Mouse (Mus musculus) MEL-GATA-1-ER (cell line): ENCODE data around the gene Pigc.

Experiments used
- DNase-seq: peaks from one replicate; pipeline ENCODE4 v3.0.0-alpha.2; 2012; ENCODE audit warnings: low read depth; ENCODE audit errors: extremely low read depth

Pigc gene

DNA sequence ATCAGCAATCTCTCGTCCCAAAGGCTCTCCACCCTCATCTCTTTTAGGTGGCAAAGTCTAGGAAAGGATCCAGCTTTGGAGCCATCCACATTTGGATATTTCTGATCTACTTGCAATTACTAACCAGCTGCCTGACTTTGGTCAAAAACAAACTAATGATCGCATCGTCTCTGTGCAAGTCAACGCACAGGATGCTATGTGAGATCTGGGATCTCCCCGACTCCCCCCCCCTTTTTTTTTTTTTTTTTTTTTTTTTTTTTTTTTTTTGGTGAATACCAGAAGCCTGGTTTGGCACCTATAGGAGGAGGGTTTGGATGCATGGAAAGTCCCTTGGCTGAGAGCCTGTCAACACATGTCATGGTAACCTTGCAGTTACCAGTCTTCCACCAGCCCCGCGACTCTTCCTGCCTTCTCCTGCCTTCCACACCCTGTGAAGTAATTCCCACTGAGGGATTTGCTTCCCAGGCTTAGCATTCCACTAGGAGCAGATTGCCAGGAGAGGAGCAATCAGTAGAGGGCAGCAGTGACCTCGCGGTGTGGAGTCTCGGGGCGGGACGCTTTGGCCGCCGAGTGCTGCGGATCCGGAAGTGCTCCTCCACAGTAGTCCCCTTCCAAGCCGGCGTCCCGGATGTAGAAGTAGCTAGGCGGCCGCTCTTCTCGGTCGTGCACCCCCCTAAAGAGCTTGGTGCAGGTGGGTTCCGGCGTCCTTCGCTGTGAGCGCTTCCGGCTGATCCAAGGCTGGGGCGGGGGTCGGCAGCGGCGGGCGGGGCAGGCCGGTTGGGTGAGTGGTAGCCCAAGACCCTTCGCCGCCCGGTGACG, at the start of gene Pigc:
Gene Pigc (plus strand): TSS at position 598 of the 819 bp plus-strand sequence.
- peak; percentile 79 for DNase-seq

DNA sequence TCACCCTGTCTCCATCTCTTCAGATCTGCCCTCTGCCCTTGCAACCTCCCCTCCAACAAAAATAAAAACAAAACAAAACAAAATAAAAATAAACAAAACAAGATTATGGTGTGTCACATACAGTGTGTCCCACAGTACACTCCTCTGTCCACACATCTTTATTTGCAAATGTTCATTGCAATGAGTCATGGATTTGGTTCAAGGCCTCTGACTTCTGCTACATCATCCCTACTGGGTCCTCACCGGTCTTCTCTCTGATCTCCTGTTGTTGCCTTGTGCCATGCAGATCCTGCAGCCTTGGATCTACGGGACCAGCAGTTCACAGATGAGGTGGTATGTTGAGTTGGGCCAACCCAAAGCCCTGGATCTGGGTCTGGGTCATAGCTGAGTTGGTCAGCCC, 49.4 kb upstream of the Pigc start:
- no peak for DNase-seq

DNA sequence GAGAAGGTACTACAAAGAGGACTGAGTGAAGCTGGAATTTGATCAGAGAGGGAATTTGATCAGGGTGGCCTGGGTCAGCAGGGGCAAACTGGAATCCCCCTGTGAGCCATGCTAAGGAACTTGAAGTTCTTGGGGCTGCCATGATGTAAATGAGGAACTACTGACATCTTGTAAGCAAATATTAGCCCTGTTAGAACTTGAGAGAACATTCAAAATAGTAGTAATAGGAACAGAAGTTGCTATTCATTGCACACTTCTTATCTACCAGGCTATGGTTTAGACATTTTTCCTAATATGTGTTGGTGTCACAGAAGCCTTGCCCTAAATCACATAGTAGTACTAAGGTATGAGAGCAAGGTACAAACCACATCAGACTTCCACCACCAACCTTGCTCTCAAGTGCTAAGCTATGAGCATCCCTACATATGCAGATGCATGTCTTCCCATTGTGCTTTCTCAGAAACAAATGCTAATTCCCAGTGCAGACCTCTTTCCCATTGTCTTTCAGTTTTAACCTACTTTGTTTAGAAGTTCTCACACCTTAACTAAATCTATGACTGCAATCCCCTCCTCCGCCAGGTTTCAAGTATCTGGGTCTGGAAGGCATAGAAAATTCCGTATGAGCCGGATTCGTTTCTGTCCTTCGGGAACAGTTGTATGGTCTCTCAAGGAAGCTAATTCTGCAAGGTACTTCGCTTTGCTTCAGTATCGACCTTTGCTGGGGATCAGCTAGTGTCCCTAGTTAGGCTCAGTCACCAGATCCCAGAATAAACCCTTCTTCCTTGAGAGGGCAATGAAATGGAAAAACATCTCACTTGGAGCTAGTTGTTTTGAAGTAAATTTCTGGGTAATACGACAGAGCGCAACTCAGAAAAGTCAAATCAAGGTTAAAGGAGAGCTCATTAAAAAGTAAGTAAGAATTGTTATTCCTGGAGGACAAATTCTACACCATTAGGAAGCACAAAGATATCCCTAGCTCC, 48.2 kb upstream of the Pigc start:
- no peak for DNase-seq

DNA sequence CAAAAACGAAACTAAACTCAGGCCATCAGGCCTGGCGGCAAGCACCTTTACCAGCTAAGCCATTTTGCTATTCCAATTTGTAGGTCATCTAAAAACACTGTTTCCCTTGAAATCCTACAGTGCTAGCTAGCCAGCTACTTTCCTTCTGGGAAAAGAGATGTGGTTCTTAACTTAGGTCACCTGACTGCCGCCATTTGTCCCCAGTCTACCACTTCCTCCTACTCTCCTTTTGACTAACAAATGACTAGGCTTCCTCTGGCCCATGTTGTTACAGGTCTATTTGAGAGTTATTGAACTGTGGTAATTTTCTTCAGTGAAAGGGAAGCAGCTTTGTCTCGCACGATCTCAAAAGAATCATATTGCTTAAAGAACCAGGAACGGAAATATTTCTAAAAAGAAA, 47.1 kb upstream of the Pigc start:
- DNase-seq = no peak

DNA sequence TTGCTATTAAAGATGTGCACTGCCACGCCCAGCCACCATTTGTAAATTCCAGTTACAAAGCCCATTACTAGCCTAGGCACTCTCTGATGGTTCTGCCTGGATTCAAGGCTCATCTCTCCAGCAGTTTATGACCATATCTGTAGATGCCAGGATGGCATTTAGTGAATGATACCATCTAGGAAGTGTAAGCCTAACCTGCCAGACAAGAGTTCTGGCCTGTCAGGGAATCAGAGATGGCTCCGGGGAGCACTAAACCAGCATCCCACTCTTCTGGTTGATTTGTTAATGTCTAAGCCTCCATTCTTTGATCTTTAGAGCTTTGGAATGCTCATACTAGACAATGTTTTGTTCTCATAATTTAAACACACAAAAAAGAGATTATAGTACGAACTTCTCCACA, 44.7 kb upstream of the Pigc start:
- DNase-seq = no peak

DNA sequence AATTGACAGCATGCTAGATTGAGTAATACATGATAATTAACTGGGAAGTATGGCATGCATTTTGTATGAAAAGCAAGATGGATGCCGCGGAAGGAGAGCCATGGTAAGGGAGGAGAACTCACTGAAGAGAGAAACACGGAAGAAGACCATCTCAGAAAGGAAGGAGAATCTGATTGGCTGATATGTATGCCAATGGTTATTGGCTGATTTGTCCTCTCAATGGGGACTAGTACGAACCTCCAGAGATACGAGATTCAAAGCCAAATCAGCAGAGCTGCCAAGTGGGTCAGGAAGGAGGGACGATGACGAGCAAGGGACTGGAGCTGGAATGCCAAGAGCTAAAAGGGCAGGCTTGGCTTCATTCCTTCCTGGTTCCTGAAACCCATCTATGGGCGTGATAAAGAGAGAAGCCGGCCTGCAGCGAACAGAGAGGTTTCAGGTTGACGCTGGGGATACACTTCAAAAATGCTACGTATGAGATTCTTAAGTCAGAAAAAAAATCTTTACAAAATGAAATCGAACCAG, 43.6 kb upstream of the Pigc start:
- no peak for DNase-seq

DNA sequence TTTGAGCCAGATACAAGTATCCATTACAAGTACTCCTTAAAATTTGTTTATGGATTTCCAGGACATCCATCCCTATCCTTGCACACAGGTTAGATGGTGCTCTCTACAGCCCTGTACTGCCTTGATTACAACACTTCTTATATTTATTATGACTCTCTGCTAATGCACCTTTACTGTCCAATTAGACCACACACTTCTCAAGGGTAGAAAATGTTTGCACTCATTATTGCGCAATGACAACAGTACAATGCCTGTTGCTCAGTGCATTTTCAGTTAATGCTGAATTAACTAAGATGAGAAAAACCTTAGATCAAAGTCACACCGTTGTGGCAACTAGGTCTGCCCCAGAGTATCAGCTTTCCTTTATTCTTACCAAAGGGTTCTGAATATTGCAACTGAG, 41.0 kb upstream of the Pigc start:
- DNase-seq = no peak

DNA sequence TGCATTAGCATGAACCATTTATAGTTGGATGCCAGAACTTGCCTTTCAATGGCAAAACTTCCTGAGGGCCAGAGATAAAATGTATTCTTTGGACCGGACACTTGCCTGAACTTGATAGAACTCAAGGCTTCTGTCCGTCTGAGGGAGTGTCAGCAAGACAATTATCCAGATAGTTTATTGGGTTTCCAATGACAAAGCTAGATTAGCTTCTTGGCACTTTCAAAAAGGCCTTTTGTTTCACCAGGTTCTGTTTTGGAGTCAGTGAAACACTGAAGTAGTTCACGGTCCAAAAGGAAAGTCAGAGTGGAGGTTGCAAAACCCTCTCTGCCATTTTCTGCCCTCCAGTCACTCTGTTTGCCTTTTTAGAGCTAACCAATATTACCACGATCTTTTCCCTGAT, 37.7 kb upstream of the Pigc start:
- no peak for DNase-seq

DNA sequence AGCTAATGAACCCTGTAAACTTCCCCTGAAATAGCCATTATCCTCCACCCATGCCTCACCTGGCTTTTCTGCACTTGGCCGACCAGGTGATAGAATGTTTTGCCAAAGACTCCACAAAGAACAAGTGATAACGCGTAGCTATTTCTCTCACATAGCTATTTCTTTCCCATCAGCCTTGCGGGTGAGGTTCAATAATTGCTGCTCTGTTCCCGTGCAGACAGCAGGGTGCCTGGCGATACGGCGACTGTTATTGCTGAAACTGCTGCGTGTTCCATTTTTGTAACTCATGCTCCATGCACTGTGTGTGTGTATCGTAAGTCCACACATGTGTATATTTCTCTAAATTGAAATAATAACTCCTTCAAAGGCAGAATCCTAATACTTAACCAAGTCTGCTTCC, 37.2 kb upstream of the Pigc start:
- no peak for DNase-seq

DNA sequence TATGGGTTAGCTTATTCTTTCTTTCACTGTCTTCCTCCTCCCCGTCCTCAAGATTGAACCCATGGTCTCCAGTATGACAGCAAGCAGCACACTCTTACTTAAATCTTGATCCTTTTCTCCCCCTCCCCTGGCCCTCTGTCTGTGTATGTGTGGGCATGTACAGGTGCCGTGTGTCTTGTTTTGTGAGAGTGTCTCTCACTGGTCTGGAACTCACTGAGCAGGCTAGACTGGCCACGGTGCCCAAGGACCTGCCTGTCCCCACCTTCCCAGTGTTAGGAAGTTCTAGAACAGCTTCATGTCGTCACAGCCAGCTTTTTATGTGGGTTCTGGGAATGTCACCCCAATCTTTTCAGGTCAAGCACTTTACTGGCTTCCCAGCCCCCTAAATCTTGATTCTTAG, 36.7 kb upstream of the Pigc start:
- DNase-seq = no peak

DNA sequence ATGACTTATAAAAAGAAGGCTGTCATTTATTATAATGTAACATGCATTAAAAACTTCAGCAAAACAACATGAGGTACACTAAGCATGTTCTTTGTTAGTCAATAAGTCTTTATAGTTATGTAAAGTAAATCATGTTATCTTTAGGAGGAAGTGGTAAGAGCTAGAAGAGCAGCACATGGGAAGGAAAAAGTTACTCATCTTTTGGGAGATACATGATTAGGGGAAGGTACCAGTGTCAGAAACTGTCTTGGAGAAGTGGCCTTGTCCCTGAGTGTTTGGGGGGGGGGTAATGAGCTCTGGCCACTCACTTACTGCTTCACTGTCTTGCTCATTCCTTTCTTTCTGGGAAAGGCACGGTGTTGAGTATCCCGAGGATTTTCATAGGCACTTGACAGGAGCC, 26.9 kb upstream of the Pigc start:
- DNase-seq = no peak

DNA sequence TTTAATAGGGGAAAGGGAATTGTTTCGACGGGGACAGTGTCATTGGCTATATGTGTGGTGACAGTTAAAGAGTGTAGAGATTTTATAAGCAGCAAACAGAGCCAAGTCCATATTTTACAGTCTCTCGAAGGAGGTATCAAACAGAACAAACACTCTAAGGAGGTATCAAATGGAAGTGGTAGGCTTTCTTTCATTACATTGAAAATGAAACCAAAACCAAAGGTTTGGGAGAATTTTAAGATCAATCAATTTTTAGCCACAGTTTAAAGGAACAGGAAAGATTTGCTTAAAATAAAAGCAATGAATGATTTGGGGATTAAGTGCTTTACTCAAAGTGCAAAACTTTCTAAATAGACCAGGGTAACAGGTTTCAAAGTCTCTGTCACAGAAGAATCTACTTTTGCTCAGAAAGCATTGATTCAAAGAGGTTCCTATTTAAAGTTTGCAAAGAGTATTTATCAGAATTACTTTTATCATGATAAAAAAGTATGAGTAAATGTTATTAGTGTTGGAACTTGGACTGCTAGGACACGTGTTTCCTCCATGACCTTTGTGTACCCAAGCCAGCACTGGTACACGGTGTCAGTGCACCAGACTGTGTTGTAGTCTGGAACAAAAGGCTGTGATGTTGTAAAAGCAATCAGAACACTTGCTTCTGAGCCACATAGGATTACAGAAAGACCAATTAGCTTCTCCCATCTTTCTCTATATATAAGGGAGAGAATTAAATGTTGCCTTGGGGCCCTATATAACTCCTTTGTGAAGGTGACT, 17.8 kb upstream of the Pigc start:
- DNase-seq = no peak

DNA sequence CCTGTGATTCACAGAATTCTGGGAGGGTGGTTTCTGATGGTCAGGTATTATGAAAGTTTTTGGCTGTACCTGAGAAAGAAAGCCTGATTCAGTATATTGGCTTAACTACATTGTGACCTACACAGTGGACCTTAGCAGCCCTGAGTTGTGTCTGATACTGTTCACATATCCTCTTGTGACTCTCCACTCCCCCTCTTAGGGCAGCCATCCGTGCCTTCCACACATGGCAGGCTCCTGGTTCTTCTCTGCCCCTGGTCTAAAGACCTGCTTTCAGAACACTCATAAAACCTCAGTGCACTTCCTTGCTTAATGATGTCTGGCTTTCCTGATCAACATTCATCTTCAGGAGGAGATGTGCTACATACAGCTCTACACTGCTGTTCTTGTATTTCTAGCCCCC, 16.4 kb upstream of the Pigc start:
- no peak for DNase-seq

DNA sequence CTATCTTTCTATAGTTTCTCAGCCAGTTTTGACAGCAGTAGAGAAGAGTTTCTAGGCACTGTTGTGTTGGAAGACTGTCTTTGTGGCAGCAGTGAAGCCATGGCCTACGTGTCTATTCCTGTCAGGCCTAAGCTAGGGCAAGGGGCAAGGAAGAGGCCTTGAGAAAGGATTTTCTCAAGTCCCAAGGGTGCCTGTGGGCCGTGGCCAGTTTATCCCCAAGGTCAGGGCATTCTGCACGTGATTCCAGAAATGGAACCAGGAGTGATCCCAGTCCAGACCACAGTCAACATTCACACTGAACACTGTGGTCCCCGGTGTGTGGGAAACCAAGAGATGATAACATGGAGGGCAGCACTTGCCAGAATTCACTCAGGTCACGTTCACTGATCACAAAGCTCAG, 13.1 kb upstream of the Pigc start:
- DNase-seq = no peak

DNA sequence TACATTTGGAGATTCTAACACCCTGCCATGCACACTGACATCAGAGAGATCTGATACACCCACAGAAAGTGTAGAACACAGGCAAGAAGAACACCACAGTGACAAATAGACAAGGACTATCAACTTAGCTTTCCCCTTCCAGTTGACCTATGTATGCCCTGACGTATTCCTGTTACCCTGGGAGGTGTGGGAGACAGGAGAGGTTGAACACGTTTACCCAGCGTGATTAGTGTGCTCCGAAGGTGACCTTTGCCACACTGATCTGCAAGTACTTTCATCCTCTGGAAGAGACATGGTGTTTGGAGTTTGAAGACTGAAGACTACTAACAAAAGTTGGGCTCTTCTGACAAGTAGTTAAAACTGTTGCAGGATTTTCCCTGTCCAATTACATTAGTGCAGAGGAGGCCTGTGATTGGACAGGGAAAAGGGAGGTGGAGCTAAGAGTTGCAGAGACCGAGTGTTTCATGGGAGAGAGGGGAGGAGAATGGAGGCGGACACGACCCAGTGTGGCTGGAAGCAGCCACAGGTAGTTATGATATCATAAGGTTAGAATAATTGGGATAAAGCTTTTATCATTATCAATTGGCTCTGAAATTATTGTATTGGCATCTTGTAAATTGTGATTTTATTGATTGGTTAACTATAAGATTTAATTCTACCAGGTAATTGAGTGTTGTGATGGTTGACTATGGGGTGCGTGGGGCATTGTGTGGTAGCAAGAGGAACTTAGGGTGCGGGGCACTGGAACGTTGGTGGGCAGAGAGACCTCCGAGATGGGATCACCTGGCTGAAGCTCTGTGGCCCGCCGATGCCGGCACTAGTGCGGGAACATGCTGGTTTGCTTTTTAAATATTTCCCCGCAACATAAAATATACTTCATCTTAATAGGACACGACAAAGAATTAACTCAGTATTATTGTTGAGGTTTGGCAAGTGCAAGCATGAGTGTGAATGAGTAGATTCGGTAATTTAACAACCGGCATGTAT, 10.7 kb upstream of the Pigc start:
- no peak for DNase-seq

DNA sequence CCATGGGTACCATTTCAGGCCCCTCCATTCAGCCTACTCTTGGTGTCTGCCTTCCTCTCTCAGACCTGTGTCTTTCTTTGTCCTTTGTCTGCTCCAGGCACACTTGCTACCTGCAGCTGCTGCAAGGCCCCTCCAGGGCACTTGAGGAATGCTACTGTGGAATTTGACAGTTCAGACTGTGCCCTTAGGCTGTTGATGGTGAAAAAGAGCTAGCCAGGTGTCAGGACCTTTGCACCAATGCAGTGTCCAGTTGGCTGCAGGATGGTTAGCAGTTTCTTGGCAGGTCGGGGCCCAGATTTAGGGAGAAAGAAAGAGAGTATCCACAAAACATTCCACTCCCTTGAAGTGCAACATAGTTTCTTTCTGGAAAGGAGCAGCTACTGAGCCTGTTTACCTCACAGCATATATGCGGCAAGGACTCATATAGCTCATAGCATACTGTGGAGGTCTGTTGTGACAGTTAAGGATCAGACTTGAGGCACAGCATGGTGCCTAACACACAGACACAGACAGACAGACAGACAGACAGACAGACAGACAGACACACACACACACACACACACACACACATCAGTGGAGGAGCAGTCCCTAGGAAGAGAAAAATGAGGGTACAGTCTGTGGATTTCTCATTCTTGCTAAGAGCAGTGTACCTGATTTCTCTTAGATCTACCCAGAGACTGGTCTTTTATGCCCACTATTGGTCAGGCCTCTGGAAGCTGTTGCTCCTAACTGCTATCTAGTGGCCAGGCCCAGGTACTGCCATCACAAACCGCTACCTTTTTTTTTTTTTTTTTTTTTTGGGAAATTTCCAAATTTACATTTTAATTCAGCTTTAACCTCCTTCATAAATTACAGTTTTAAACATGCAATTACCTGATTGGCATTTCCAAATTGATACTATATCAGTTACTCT, 6.3 kb upstream of the Pigc start:
- no peak for DNase-seq

DNA sequence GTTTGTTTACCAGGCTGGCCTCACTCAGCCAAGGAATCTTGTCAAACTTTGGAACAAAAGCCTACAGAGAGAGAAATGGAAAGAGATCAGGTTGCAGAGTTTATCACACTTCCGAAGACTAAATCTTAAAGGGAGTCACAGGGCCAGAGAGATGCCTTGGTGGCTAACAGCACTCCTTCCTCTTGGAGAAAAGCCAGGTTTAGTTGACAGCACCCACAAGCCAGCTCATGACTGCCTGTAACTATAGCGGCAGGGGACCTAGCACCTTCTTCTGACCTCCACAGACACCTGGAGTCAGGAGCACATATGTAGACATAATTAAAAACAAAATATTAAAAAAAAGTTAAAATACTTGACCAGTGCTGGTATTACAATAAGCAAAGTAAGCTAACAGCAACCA, 1.1 kb upstream of the Pigc start:
- DNase-seq = peak; percentile 47

DNA sequence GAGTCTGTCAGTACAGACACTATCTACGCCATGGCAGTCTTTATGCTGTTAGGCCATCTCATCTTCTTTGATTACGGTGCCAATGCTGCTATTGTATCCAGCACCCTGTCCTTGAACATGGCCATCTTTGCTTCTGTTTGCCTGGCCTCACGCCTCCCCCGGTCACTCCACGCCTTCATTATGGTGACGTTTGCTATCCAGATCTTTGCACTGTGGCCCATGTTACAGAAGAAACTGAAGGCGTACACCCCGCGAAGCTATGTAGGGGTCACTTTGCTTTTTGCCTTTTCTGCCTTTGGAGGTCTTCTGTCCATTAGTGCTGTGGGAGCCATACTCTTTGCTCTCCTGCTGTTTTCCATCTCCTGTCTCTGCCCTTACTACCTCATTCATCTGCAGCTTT, 1.9 kb downstream of the Pigc start:
- no peak for DNase-seq

DNA sequence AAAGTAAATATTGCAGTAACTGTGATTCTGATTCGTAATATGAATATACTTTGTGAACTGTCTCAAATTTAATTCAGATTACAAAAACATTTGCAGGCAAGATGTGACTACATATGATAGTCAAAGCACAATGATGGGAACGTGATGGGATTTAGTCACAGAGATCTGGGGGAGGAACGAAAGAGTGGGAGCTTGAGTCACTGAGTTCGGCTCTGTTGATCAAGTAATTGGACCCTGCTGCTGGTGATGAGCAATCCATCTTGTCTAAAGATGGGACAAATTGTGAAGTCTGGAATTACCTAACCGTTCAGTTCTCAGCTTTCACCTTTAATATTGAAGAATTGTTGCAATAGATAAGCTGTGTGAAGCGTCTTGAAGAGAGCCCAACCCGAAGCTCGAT, 3.2 kb downstream of the Pigc start:
- DNase-seq = no peak
